Mouse (Mus musculus): ENCODE measurements around the gene Cbfa2t3. TPM values are rescaled to one million over a fixed set of nuclear protein-coding genes. Genes with fewer than 3 reads are reported as not detected.

The Cbfa2t3 gene
- total RNA-seq, 2 experiments from 2014 or later = 23.4 to 25.7 TPM

Small RNAs within 50 kb of the gene (microRNA-seq; reads per million reads assigned to microRNA genes)
- 0 reads per million in 2 experiments for gene Mir6396

Other genes with a start within 250 kb of the Cbfa2t3 start
- not detected for gene Snai3, start 238.4 kb downstream of the Cbfa2t3 start, total RNA-seq (2021)
- 10 to 100 TPM; 19.7 to 23.5 TPM for gene Rnf166, start 223.0 kb downstream of the Cbfa2t3 start, total RNA-seq (2021)
- gene Ctu2, start 223.0 kb downstream of the Cbfa2t3 start, total RNA-seq (2021) = 10 to 100 TPM; 35.1 to 36.0 TPM
- 1 to 10 TPM; 8.2 to 8.9 TPM for gene Piezo1, start 147.8 kb downstream of the Cbfa2t3 start, total RNA-seq (2021)
- 1 to 10 TPM; 3.0 to 5.0 TPM for gene Cdt1, start 131.1 kb downstream of the Cbfa2t3 start, total RNA-seq (2021)
- 10 to 100 TPM; 91.6 to 94.0 TPM for gene Aprt, start 122.2 kb downstream of the Cbfa2t3 start, total RNA-seq (2021)
- gene Galns, start 87.6 kb downstream of the Cbfa2t3 start, total RNA-seq (2021) = 10 to 100 TPM; 10.6 to 10.7 TPM
- gene Trappc2l, start 87.5 kb downstream of the Cbfa2t3 start, total RNA-seq (2021) = 10 to 100 TPM; 75.6 to 79.9 TPM
- gene Pabpn1l, start 76.4 kb downstream of the Cbfa2t3 start, total RNA-seq (2021) = not detected
- 10 to 100 TPM; 15.7 to 16.3 TPM for gene Acsf3, start 76.4 kb upstream of the Cbfa2t3 start, total RNA-seq (2021)
- 1 to 10 TPM; 1.5 TPM for gene Cdh15, start 148.9 kb upstream of the Cbfa2t3 start, total RNA-seq (2021)